Mouse (Mus musculus): ENCODE results near the gene Frmd5. TPM values are rescaled to one million over a fixed set of nuclear protein-coding genes. Genes with fewer than 3 reads are reported as not detected.

Gene Frmd5
- polyA plus RNA-seq, 1 experiment from 2014 or later, result 8.6 TPM

- Histone ChIP-seq H3K9me3 (ENCODE audit: control insufficient read depth, low read depth, low read length) (no peaks in the 10 kb centered on the region), H3K27me3 (ENCODE audit: control insufficient read depth, insufficient read depth, low read length) (no peaks in the 10 kb centered on the region), H3K4me3 (ENCODE audit: low read depth, low read length) (no peak overlapping the region), H3K27ac (ENCODE audit: low read length) (no peak overlapping the region), H3K9ac (replicated peaks; ENCODE audit: low read depth, low read length) (no peak overlapping the region), H3K4me1 (ENCODE audit: control insufficient read depth, insufficient read depth, low read length) (peaks cover 8% of the 10 kb centered on the region; the same call in 1 of the 2 replicates), H3K36me3 (ENCODE audit: control insufficient read depth, insufficient read depth, low read length) (no peaks in the 10 kb centered on the region), H3K4me2 (replicated peaks; ENCODE audit: low read depth, low read length) (no peak overlapping the region)
- no peak for ATAC-seq (ENCODE audit: insufficient number of reproducible peaks, insufficient read depth, low FRiP score, low read depth)
- 59% methylated on average over 13 of the region's 13 CpGs for WGBS
These were observed 223.3 kb downstream of the Frmd5 start for GRCm38 (mm10) chr2:121583468-121584116.

- Histone ChIP-seq H3K27me3 (ENCODE audit: control insufficient read depth, insufficient read depth, low read length) (no peaks in the 10 kb centered on the region), H3K36me3 (ENCODE audit: control insufficient read depth, insufficient read depth, low read length) (no peaks in the 10 kb centered on the region), H3K4me1 (ENCODE audit: control insufficient read depth, insufficient read depth, low read length) (0 out of 2 replicates have a peak, but pooled peaks cover under 1% of the 10 kb centered on the region), H3K27ac (ENCODE audit: low read length) (no peak overlapping the region), H3K9ac (replicated peaks; ENCODE audit: low read depth, low read length) (no peak overlapping the region), H3K4me2 (replicated peaks; ENCODE audit: low read depth, low read length) (no peak overlapping the region), H3K4me3 (ENCODE audit: low read depth, low read length) (no peak overlapping the region), H3K9me3 (ENCODE audit: control insufficient read depth, low read depth, low read length) (no peaks in the 10 kb centered on the region)
- WGBS, result 69% methylated on average over 13 of the region's 13 CpGs
- ATAC-seq (ENCODE audit: insufficient number of reproducible peaks, insufficient read depth, low FRiP score, low read depth), result no peak
These were observed 224.0 kb downstream of the Frmd5 start for GRCm38 (mm10) chr2:121582809-121583376.

GRCm38 (mm10) chr2:121575741-121576201 lies 231.1 kb downstream of the Frmd5 start:
- no peak for ATAC-seq (ENCODE audit: insufficient number of reproducible peaks, insufficient read depth, low FRiP score, low read depth)
- 36% methylated on average over 8 of the region's 8 CpGs for WGBS
- Histone ChIP-seq H3K9me3 (ENCODE audit: control insufficient read depth, low read depth, low read length) (no peaks in the 10 kb centered on the region), H3K36me3 (ENCODE audit: control insufficient read depth, insufficient read depth, low read length) (no peaks in the 10 kb centered on the region), H3K9ac (replicated peaks; ENCODE audit: low read depth, low read length) (no peak overlapping the region), H3K4me2 (replicated peaks; ENCODE audit: low read depth, low read length) (no peak overlapping the region), H3K4me3 (ENCODE audit: low read depth, low read length) (no peak overlapping the region), H3K27ac (ENCODE audit: low read length) (no peak overlapping the region), H3K27me3 (ENCODE audit: control insufficient read depth, insufficient read depth, low read length) (no peaks in the 10 kb centered on the region), H3K4me1 (ENCODE audit: control insufficient read depth, insufficient read depth, low read length) (no peaks in the 10 kb centered on the region)

- Histone ChIP-seq H3K9ac (replicated peaks; ENCODE audit: low read depth, low read length) (no peak overlapping the region), H3K27me3 (ENCODE audit: control insufficient read depth, insufficient read depth, low read length) (no peaks in the 10 kb centered on the region), H3K27ac (ENCODE audit: low read length) (no peak overlapping the region), H3K4me3 (ENCODE audit: low read depth, low read length) (no peak overlapping the region), H3K4me2 (replicated peaks; ENCODE audit: low read depth, low read length) (no peak overlapping the region), H3K36me3 (ENCODE audit: control insufficient read depth, insufficient read depth, low read length) (no peaks in the 10 kb centered on the region), H3K9me3 (ENCODE audit: control insufficient read depth, low read depth, low read length) (no peaks in the 10 kb centered on the region), H3K4me1 (ENCODE audit: control insufficient read depth, insufficient read depth, low read length) (no peaks in the 10 kb centered on the region)
- 63% methylated on average over 9 of the region's 9 CpGs for WGBS
- ATAC-seq (ENCODE audit: insufficient number of reproducible peaks, insufficient read depth, low FRiP score, low read depth), result no peak
These were observed 232.7 kb downstream of the Frmd5 start for GRCm38 (mm10) chr2:121574066-121574630.

GRCm38 (mm10) chr2:121571780-121572179 lies 235.1 kb downstream of the Frmd5 start:
- no peak overlapping the region for H3K4me2 ChIP-seq (replicated peaks; ENCODE audit: low read depth, low read length)
- H3K27me3 ChIP-seq (ENCODE audit: control insufficient read depth, insufficient read depth, low read length), result no peaks in the 10 kb centered on the region
- H3K36me3 ChIP-seq (ENCODE audit: control insufficient read depth, insufficient read depth, low read length), result no peaks in the 10 kb centered on the region
- H3K4me1 ChIP-seq (ENCODE audit: control insufficient read depth, insufficient read depth, low read length), result no peaks in the 10 kb centered on the region
- peak; percentile 56 for ATAC-seq (ENCODE audit: insufficient number of reproducible peaks, insufficient read depth, low FRiP score, low read depth)
- 16% methylated on average over 7 of the region's 7 CpGs for WGBS
- no peak overlapping the region for H3K9ac ChIP-seq (replicated peaks; ENCODE audit: low read depth, low read length)
- H3K27ac ChIP-seq (ENCODE audit: low read length), result no peak overlapping the region
- no peaks in the 10 kb centered on the region for H3K9me3 ChIP-seq (ENCODE audit: control insufficient read depth, low read depth, low read length)
- no peak overlapping the region for H3K4me3 ChIP-seq (ENCODE audit: low read depth, low read length)

GRCm38 (mm10) chr2:121570999-121571655 lies 235.8 kb downstream of the Frmd5 start:
- 74% methylated on average over 8 of the region's 8 CpGs for WGBS
- Histone ChIP-seq H3K27ac (ENCODE audit: low read length) (no peak overlapping the region), H3K4me1 (ENCODE audit: control insufficient read depth, insufficient read depth, low read length) (no peaks in the 10 kb centered on the region), H3K27me3 (ENCODE audit: control insufficient read depth, insufficient read depth, low read length) (no peaks in the 10 kb centered on the region), H3K9ac (replicated peaks; ENCODE audit: low read depth, low read length) (no peak overlapping the region), H3K9me3 (ENCODE audit: control insufficient read depth, low read depth, low read length) (no peaks in the 10 kb centered on the region), H3K4me2 (replicated peaks; ENCODE audit: low read depth, low read length) (no peak overlapping the region), H3K4me3 (ENCODE audit: low read depth, low read length) (no peak overlapping the region), H3K36me3 (ENCODE audit: control insufficient read depth, insufficient read depth, low read length) (no peaks in the 10 kb centered on the region)
- no peak for ATAC-seq (ENCODE audit: insufficient number of reproducible peaks, insufficient read depth, low FRiP score, low read depth)

- no peaks in the 10 kb centered on the region for H3K4me1 ChIP-seq (ENCODE audit: control insufficient read depth, insufficient read depth, low read length)
- ATAC-seq (ENCODE audit: insufficient number of reproducible peaks, insufficient read depth, low FRiP score, low read depth), result no peak
- no peak overlapping the region for H3K4me2 ChIP-seq (replicated peaks; ENCODE audit: low read depth, low read length)
- H3K36me3 ChIP-seq (ENCODE audit: control insufficient read depth, insufficient read depth, low read length), result no peaks in the 10 kb centered on the region
- no peaks in the 10 kb centered on the region for H3K27me3 ChIP-seq (ENCODE audit: control insufficient read depth, insufficient read depth, low read length)
- 84% methylated on average over 3 of the region's 3 CpGs for WGBS
- no peaks in the 10 kb centered on the region for H3K9me3 ChIP-seq (ENCODE audit: control insufficient read depth, low read depth, low read length)
- no peak overlapping the region for H3K9ac ChIP-seq (replicated peaks; ENCODE audit: low read depth, low read length)
- H3K4me3 ChIP-seq (ENCODE audit: low read depth, low read length), result no peak overlapping the region
- no peak overlapping the region for H3K27ac ChIP-seq (ENCODE audit: low read length)
These were observed 236.8 kb downstream of the Frmd5 start for GRCm38 (mm10) chr2:121570049-121570448.

GRCm38 (mm10) chr2:121565911-121566310 lies 241.0 kb downstream of the Frmd5 start:
- H3K9me3 ChIP-seq (ENCODE audit: control insufficient read depth, low read depth, low read length), result no peaks in the 10 kb centered on the region
- ATAC-seq (ENCODE audit: insufficient number of reproducible peaks, insufficient read depth, low FRiP score, low read depth), result no peak
- no peaks in the 10 kb centered on the region for H3K36me3 ChIP-seq (ENCODE audit: control insufficient read depth, insufficient read depth, low read length)
- H3K27me3 ChIP-seq (ENCODE audit: control insufficient read depth, insufficient read depth, low read length), result no peaks in the 10 kb centered on the region
- no peak overlapping the region for H3K9ac ChIP-seq (replicated peaks; ENCODE audit: low read depth, low read length)
- H3K4me2 ChIP-seq (replicated peaks; ENCODE audit: low read depth, low read length), result no peak overlapping the region
- no peaks in the 10 kb centered on the region for H3K4me1 ChIP-seq (ENCODE audit: control insufficient read depth, insufficient read depth, low read length)
- no peak overlapping the region for H3K4me3 ChIP-seq (ENCODE audit: low read depth, low read length)
- no peak overlapping the region for H3K27ac ChIP-seq (ENCODE audit: low read length)
- WGBS, result 68% methylated on average over 5 of the region's 5 CpGs
